Mouse (Mus musculus): ENCODE measurements around the gene Chchd10. TPM values are rescaled to one million over a fixed set of nuclear protein-coding genes. Genes with fewer than 3 reads are reported as not detected.
A peak's percentile ranks its signal among the peaks of the same experiment; 100 is the strongest.

Gene Chchd10
- polyA plus RNA-seq, 1 experiment = 441 TPM

DNA sequence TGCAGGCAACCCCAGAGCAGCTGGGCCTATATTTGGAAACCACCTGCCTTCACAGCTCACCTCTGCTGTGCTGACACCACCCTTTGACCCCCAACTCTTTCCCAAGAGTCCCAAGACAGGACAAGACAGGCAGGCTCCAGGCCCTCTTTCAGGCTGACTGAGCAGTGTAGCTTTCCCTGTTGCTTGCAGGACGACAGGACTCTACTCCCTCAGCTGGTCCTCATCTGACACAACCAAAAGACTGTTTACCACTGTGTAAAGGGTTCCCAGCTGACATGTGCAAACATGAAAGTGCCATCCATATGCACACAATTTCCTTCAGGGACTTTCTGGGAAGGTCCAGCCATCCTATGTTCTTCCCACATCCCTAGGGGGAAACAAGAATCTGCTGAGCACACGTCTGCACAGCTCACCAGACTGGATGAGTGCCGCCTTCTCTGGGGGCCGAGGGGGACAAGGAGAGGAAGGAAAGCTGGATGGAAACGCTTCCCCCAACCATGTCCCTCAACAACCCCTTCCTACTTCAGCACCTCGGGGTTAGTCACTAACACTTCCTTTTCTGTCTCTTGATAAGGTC lies 19.8 kb upstream of the Chchd10 start:
- no peak overlapping the region for H3ac ChIP-seq (ENCODE audit: control insufficient read depth, insufficient read length)
- no peak overlapping the region for H3K4me3 ChIP-seq
- H3K27me3 ChIP-seq (ENCODE audit: control insufficient read depth, insufficient read depth, insufficient read length) = no peaks in the 10 kb centered on the region
- H3K4me2 ChIP-seq (ENCODE audit: low read depth) = no peak overlapping the region
- H3K79me2 ChIP-seq (ENCODE audit: control insufficient read depth, insufficient read depth) = peaks cover 40% of the 10 kb centered on the region
- H3K36me3 ChIP-seq (ENCODE audit: control insufficient read depth, insufficient read depth) = peaks cover 37% of the 10 kb centered on the region
- peak in 1 of 3 experiments; percentile 41 for TF ChIP-seq MYOG (IDR thresholded peaks at IDR 0.05; ENCODE audit: control insufficient read depth in 1 of 3, insufficient read depth in 1 of 3, insufficient read length in 2 of 3, low read depth in 2 of 3)
- TF ChIP-seq POLR2AphosphoS2 (IDR thresholded peaks at IDR 0.05; ENCODE audit: insufficient read length, low read depth) = peak; percentile 10
- TF ChIP-seq USF1 (IDR thresholded peaks at IDR 0.05; ENCODE audit: low read depth) = no peak
- no peak for TF ChIP-seq E2F4 (IDR thresholded peaks at IDR 0.05; ENCODE audit: insufficient read depth)
- peak in 1 of 3 experiments; percentile 89 for TF ChIP-seq MYOD1 (IDR thresholded peaks at IDR 0.05; ENCODE audit: control insufficient read depth in 1 of 3, insufficient read length in 2 of 3, low read depth in 2 of 3)
- no peak for TF ChIP-seq REST (IDR thresholded peaks at IDR 0.05; ENCODE audit: insufficient read depth, insufficient read length)
- TF ChIP-seq SRF (IDR thresholded peaks at IDR 0.05; ENCODE audit: control insufficient read depth, insufficient read length, low read depth) = no peak
- TF ChIP-seq MAX (IDR thresholded peaks at IDR 0.05; ENCODE audit: low read depth) = no peak
- TF ChIP-seq TCF12 (IDR thresholded peaks at IDR 0.05; ENCODE audit: insufficient read depth, poor library complexity, severe bottlenecking) = peak; percentile 4

DNA sequence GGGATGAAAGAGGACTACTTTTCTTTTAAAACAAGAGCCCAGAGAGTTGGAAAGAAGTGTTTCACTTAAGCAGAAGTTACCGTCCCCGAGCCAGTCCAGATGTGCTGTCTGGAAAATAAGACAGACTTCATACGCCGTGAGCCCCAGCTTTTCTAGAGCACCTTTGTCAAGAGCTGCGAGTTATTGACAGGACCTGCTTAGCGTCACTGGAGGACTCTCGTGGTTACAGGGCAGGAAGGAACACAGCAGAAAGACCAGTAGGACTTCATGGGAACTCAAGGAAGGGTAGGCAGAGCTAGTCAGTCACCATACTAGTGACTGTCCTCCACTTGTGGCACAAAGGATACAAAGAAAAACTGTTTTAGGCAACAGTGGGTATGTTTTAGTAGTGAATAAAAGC lies 17.4 kb upstream of the Chchd10 start:
- no peak overlapping the region for H3K4me3 ChIP-seq
- H3K27me3 ChIP-seq (ENCODE audit: control insufficient read depth, insufficient read depth, insufficient read length) = no peaks in the 10 kb centered on the region
- no peak overlapping the region for H3ac ChIP-seq (ENCODE audit: control insufficient read depth, insufficient read length)
- no peak overlapping the region for H3K4me2 ChIP-seq (ENCODE audit: low read depth)
- H3K79me2 ChIP-seq (ENCODE audit: control insufficient read depth, insufficient read depth) = peaks cover 64% of the 10 kb centered on the region
- TF ChIP-seq MYOG (IDR thresholded peaks at IDR 0.05; ENCODE audit: control insufficient read depth in 1 of 3, insufficient read depth in 1 of 3, insufficient read length in 2 of 3, low read depth in 2 of 3) (no peak), E2F4 (IDR thresholded peaks at IDR 0.05; ENCODE audit: insufficient read depth) (no peak), POLR2A (IDR thresholded peaks at IDR 0.05; ENCODE audit: insufficient read length, low read depth) (no peak), USF1 (IDR thresholded peaks at IDR 0.05; ENCODE audit: low read depth) (no peak), SRF (IDR thresholded peaks at IDR 0.05; ENCODE audit: control insufficient read depth, insufficient read length, low read depth) (no peak), REST (IDR thresholded peaks at IDR 0.05; ENCODE audit: insufficient read depth, insufficient read length) (no peak), MAX (IDR thresholded peaks at IDR 0.05; ENCODE audit: low read depth) (no peak), TCF12 (IDR thresholded peaks at IDR 0.05; ENCODE audit: insufficient read depth, poor library complexity, severe bottlenecking) (no peak), CEBPB (IDR thresholded peaks at IDR 0.05; ENCODE audit: insufficient read depth, poor library complexity, severe bottlenecking) (no peak), POLR2AphosphoS2 (IDR thresholded peaks at IDR 0.05; ENCODE audit: insufficient read length, low read depth) (no peak), TCF3 (IDR thresholded peaks at IDR 0.05; ENCODE audit: insufficient read length, low read depth) (no peak), MYOD1 (IDR thresholded peaks at IDR 0.05; ENCODE audit: control insufficient read depth in 1 of 3, insufficient read length in 2 of 3, low read depth in 2 of 3) (no peak)
- peaks cover 23% of the 10 kb centered on the region for H3K36me3 ChIP-seq (ENCODE audit: control insufficient read depth, insufficient read depth)

DNA sequence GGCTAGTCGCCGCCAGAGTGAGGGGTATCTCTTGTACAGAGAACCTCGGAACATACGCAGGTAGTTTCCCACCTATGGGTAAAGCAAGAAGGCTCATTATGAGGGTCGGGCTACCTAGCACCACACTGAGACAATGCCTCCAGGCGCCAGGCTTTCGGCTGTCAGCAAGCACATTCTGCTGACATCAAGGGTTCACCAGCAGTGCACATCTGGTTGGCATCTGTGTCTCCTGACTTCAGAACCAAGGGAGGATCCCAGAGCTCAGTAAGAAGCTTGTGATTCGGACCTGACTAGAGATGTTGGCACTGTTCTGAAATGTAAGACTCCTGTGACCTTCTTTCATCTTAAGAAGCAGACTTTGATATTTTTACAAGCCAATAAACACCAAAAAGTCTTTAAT lies 16.1 kb upstream of the Chchd10 start:
- no peaks in the 10 kb centered on the region for H3K27me3 ChIP-seq (ENCODE audit: control insufficient read depth, insufficient read depth, insufficient read length)
- peaks cover 14% of the 10 kb centered on the region for H3K36me3 ChIP-seq (ENCODE audit: control insufficient read depth, insufficient read depth)
- no peak for TF ChIP-seq SRF (IDR thresholded peaks at IDR 0.05; ENCODE audit: control insufficient read depth, insufficient read length, low read depth)
- H3K79me2 ChIP-seq (ENCODE audit: control insufficient read depth, insufficient read depth) = peaks cover 69% of the 10 kb centered on the region
- no peak overlapping the region for H3K4me3 ChIP-seq
- no peak overlapping the region for H3K4me2 ChIP-seq (ENCODE audit: low read depth)
- H3ac ChIP-seq (ENCODE audit: control insufficient read depth, insufficient read length) = no peak overlapping the region

DNA sequence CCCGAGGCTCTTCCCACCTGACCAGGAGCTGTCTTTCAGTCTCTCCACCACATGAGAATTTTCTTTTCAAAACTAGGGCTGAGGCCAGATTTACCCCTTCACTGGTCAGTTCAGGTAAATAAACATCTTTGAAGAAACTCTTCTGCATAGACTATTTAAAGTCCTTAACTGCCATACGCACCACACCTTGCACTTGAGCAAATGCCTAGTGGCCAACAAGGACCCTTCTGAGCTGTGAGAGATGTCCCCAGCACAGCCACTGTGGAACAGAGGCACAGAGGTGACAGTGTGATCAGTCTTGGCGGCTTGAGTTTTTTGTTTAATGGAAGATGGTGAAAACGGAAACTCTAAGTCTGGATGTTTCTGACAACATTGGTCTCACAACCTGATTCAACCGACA lies 13.9 kb upstream of the Chchd10 start:
- H3K4me2 ChIP-seq (ENCODE audit: low read depth) = peak overlapping the region; percentile 96
- H3K4me3 ChIP-seq = no peak overlapping the region
- H3K36me3 ChIP-seq (ENCODE audit: control insufficient read depth, insufficient read depth) = peaks cover 13% of the 10 kb centered on the region

More for the DNA sequence above, 13.9 kb upstream of the Chchd10 start:
- Histone ChIP-seq H3K27me3 (ENCODE audit: control insufficient read depth, insufficient read depth, insufficient read length) (no peaks in the 10 kb centered on the region), H3K79me2 (ENCODE audit: control insufficient read depth, insufficient read depth) (peaks cover 63% of the 10 kb centered on the region), H3ac (ENCODE audit: control insufficient read depth, insufficient read length) (no peak overlapping the region)
- no peak for TF ChIP-seq REST (IDR thresholded peaks at IDR 0.05; ENCODE audit: insufficient read depth, insufficient read length)
- no peak for TF ChIP-seq MAX (IDR thresholded peaks at IDR 0.05; ENCODE audit: low read depth)
- no peak for TF ChIP-seq TCF3 (IDR thresholded peaks at IDR 0.05; ENCODE audit: insufficient read length, low read depth)
- TF ChIP-seq MYOG (IDR thresholded peaks at IDR 0.05; ENCODE audit: control insufficient read depth in 1 of 3, insufficient read depth in 1 of 3, insufficient read length in 2 of 3, low read depth in 2 of 3) = no peak
- no peak for TF ChIP-seq USF1 (IDR thresholded peaks at IDR 0.05; ENCODE audit: low read depth)
- TF ChIP-seq MYOD1 (IDR thresholded peaks at IDR 0.05; ENCODE audit: control insufficient read depth in 1 of 3, insufficient read length in 2 of 3, low read depth in 2 of 3) = no peak
- no peak for TF ChIP-seq E2F4 (IDR thresholded peaks at IDR 0.05; ENCODE audit: insufficient read depth)
- no peak for TF ChIP-seq TCF12 (IDR thresholded peaks at IDR 0.05; ENCODE audit: insufficient read depth, poor library complexity, severe bottlenecking)
- no peak for TF ChIP-seq POLR2AphosphoS2 (IDR thresholded peaks at IDR 0.05; ENCODE audit: insufficient read length, low read depth)
- no peak for TF ChIP-seq CEBPB (IDR thresholded peaks at IDR 0.05; ENCODE audit: insufficient read depth, poor library complexity, severe bottlenecking)
- TF ChIP-seq SRF (IDR thresholded peaks at IDR 0.05; ENCODE audit: control insufficient read depth, insufficient read length, low read depth) = no peak
- TF ChIP-seq POLR2A (IDR thresholded peaks at IDR 0.05; ENCODE audit: insufficient read length, low read depth) = no peak

Data from myocyte (in vitro differentiated cells).